Mouse (Mus musculus) heart, embryonic 13.5 days (tissue): ENCODE measurements around the gene Samd1. TPM values are rescaled to one million over a fixed set of nuclear protein-coding genes. Genes with fewer than 3 reads are reported as not detected.
A peak's percentile ranks its signal among the peaks of the same experiment; 100 is the strongest.

Source experiments
- ATAC-seq: fragments of 200-750 bp; cut with Nextera tagmentation; 2 replicates; pipeline ENCODE4 v1.8.0; 2017; ENCODE audit warnings: moderate TSS enrichment; ENCODE audit not compliant: insufficient number of reproducible peaks, low FRiP score, low TSS enrichment; ENCODE audit errors: extremely low read depth
- H3K27ac ChIP-seq: fragments of 300-500 bp; sonication (generic); replicated peaks from 2 replicates; pipeline ENCODE4 v1.5.1; 2015; ENCODE audit warnings: moderate library complexity, mild to moderate bottlenecking, inconsistent platforms
- H3K27me3 ChIP-seq: fragments of 300-500 bp; sonication (generic); replicated peaks from 2 replicates; pipeline ENCODE4 v1.6.1; 2015; ENCODE audit warnings: mild to moderate bottlenecking, inconsistent platforms
- H3K36me3 ChIP-seq: fragments of 300-500 bp; sonication (generic); 2 replicates; pipeline ENCODE4 v1.6.1; 2015; ENCODE audit warnings: mild to moderate bottlenecking, inconsistent platforms
- H3K4me1 ChIP-seq: fragments of 300-500 bp; sonication (generic); 2 replicates; pipeline ENCODE4 v1.6.1; 2015; ENCODE audit warnings: inconsistent platforms
- H3K4me2 ChIP-seq: fragments of 300-500 bp; sonication (generic); 2 replicates; pipeline ENCODE4 v1.6.1; 2015; ENCODE audit warnings: inconsistent platforms, mild to moderate bottlenecking, moderate library complexity
- H3K4me3 ChIP-seq: fragments of 300-500 bp; sonication (generic); 2 replicates; pipeline ENCODE4 v1.5.1; 2015; ENCODE audit warnings: moderate library complexity, mild to moderate bottlenecking, inconsistent platforms
- H3K9ac ChIP-seq: fragments of 300-500 bp; sonication (generic); 2 replicates; pipeline ENCODE4 v1.6.1; 2015; ENCODE audit warnings: inconsistent platforms, mild to moderate bottlenecking, moderate library complexity
- H3K9me3 ChIP-seq: fragments of 300-500 bp; sonication (generic); 2 replicates; pipeline ENCODE4 v1.6.1; 2016; ENCODE audit warnings: inconsistent platforms
- WGBS: fragments of 180-500 bp; shearing (Covaris S2); methylation state at CpG from one replicate; pipeline ENCODE4 v1.1.7; 2015; ENCODE audit warnings: mixed read lengths; 5-methylcytosine and 5-hydroxymethylcytosine counted together
- polyA plus RNA-seq: library from polyadenylated mRNA; unstranded; fragments of >200 nt; fragmentation: Nextera tagmentation; extraction: Ambion mirVana; gene quantifications from 2 replicates; pipeline ENCODE4 v1.2.1, GENCODE M21; 2015

Gene Samd1
- polyA plus RNA-seq = 4.8 and 5.7 TPM in 2 replicates

- H3K4me3 ChIP-seq = peak within 1 kb of the TSS; percentile 83
- under 1% methylated on average over 57 of the region's 112 CpGs for WGBS
- H3K4me1 ChIP-seq = peaks cover 28% of the 10 kb centered on the region
- peak within 1 kb of the TSS; percentile 97 for H3K27ac ChIP-seq
- peaks cover 63% of the 10 kb centered on the region for H3K36me3 ChIP-seq
- peaks cover 13% of the 10 kb centered on the region for H3K27me3 ChIP-seq
- peak within 1 kb of the TSS; percentile 91 for H3K4me2 ChIP-seq
- peak within 1 kb of the TSS; percentile 93 for H3K9ac ChIP-seq
- H3K9me3 ChIP-seq = no peaks in the 10 kb centered on the region
- ATAC-seq = no peak
Measured at GRCm38 (mm10) chr8:83997511-83998141, at the start of gene Samd1. Gene Samd1, plus strand, starts transcription at chr8:83997672.

GRCm38 (mm10) chr8:83954749-83955105, 42.7 kb upstream of the Samd1 start:
- WGBS = under 1% methylated on average over 14 of the region's 14 CpGs
- peak overlapping the region; percentile 81 for H3K9ac ChIP-seq
- no peaks in the 10 kb centered on the region for H3K9me3 ChIP-seq
- H3K36me3 ChIP-seq = 0 out of 2 replicates have a peak, but pooled peaks cover 2% of the 10 kb centered on the region
- peak overlapping the region; percentile 83 for H3K4me3 ChIP-seq
- no peaks in the 10 kb centered on the region for H3K27me3 ChIP-seq
- no peak for ATAC-seq
- peak overlapping the region; percentile 98 for H3K4me2 ChIP-seq
- no peak overlapping the region; the same call in 1 of the 2 replicates for H3K27ac ChIP-seq
- H3K4me1 ChIP-seq = peaks cover 23% of the 10 kb centered on the region

- H3K4me2 ChIP-seq = peak within 1 kb of the TSS; percentile 98
- H3K36me3 ChIP-seq = 0 out of 2 replicates have a peak, but pooled peaks cover 3% of the 10 kb centered on the region
- peaks cover 23% of the 10 kb centered on the region for H3K4me1 ChIP-seq
- WGBS = under 1% methylated on average over 75 of the region's 75 CpGs
- peak within 1 kb of the TSS; percentile 83 for H3K4me3 ChIP-seq
- H3K27ac ChIP-seq = peak within 1 kb of the TSS; percentile 13; the same call in 1 of the 2 replicates
- H3K9ac ChIP-seq = peak within 1 kb of the TSS; percentile 85
- H3K27me3 ChIP-seq = no peaks in the 10 kb centered on the region
- H3K9me3 ChIP-seq = no peaks in the 10 kb centered on the region
- ATAC-seq = peak; percentile 98
Measured at GRCm38 (mm10) chr8:83955106-83955957, 42.1 kb upstream of the Samd1 start, which contains the start of the genes Gm10644 and Asf1b. Gene Gm10644, minus strand, starts transcription at chr8:83955205. Gene Asf1b, plus strand, starts transcription at chr8:83955507.

- H3K27ac ChIP-seq = 0 out of 2 replicates have a peak overlapping the region, but pooled peaks have one; percentile 13
- no peaks in the 10 kb centered on the region for H3K9me3 ChIP-seq
- 5% methylated on average over 15 of the region's 15 CpGs for WGBS
- H3K27me3 ChIP-seq = no peaks in the 10 kb centered on the region
- peaks cover 23% of the 10 kb centered on the region for H3K4me1 ChIP-seq
- peak overlapping the region; percentile 83 for H3K4me3 ChIP-seq
- 0 out of 2 replicates have a peak, but pooled peaks cover 4% of the 10 kb centered on the region for H3K36me3 ChIP-seq
- no peak for ATAC-seq
- H3K4me2 ChIP-seq = peak overlapping the region; percentile 98
- peak overlapping the region; percentile 85 for H3K9ac ChIP-seq
Measured at GRCm38 (mm10) chr8:83955958-83956218, 41.6 kb upstream of the Samd1 start.

- Histone ChIP-seq H3K36me3 (0 out of 2 replicates have a peak, but pooled peaks cover 4% of the 10 kb centered on the region), H3K4me3 (peak overlapping the region; percentile 83), H3K4me1 (peaks cover 23% of the 10 kb centered on the region), H3K27ac (no peak overlapping the region), H3K27me3 (no peaks in the 10 kb centered on the region), H3K9me3 (no peaks in the 10 kb centered on the region), H3K4me2 (peak overlapping the region; percentile 98), H3K9ac (peak overlapping the region; percentile 85)
- ATAC-seq = no peak
- WGBS = 10% methylated on average over 1 of the region's 1 CpGs
Measured at GRCm38 (mm10) chr8:83956789-83957188, 40.7 kb upstream of the Samd1 start.

- Histone ChIP-seq H3K9me3 (no peaks in the 10 kb centered on the region), H3K27me3 (no peaks in the 10 kb centered on the region), H3K36me3 (peaks cover 45% of the 10 kb centered on the region), H3K27ac (peak overlapping the region; percentile 48), H3K9ac (no peak overlapping the region), H3K4me2 (no peak overlapping the region), H3K4me1 (peaks cover 15% of the 10 kb centered on the region), H3K4me3 (no peak overlapping the region)
- ATAC-seq = peak; percentile 25; the same call in 1 of the 2 replicates
- 75% methylated on average over 5 of the region's 5 CpGs for WGBS
Measured at GRCm38 (mm10) chr8:83964015-83964765, 33.3 kb upstream of the Samd1 start.

GRCm38 (mm10) chr8:83967701-83968100, 29.8 kb upstream of the Samd1 start:
- Histone ChIP-seq H3K4me1 (peaks cover 21% of the 10 kb centered on the region), H3K4me2 (no peak overlapping the region), H3K27ac (no peak overlapping the region), H3K9me3 (no peaks in the 10 kb centered on the region), H3K9ac (no peak overlapping the region), H3K27me3 (no peaks in the 10 kb centered on the region), H3K4me3 (no peak overlapping the region), H3K36me3 (peaks cover 52% of the 10 kb centered on the region)
- ATAC-seq = no peak
- WGBS = 89% methylated on average over 7 of the region's 7 CpGs

GRCm38 (mm10) chr8:83971121-83971520, 26.4 kb upstream of the Samd1 start:
- Histone ChIP-seq H3K9me3 (no peaks in the 10 kb centered on the region), H3K9ac (no peak overlapping the region), H3K4me2 (no peak overlapping the region), H3K27ac (no peak overlapping the region), H3K36me3 (peaks cover 37% of the 10 kb centered on the region), H3K27me3 (no peaks in the 10 kb centered on the region), H3K4me1 (peaks cover 25% of the 10 kb centered on the region), H3K4me3 (no peak overlapping the region)
- 83% methylated on average over 4 of the region's 4 CpGs for WGBS
- no peak for ATAC-seq

- H3K27ac ChIP-seq = peak overlapping the region; percentile 76
- peak overlapping the region; percentile 97 for H3K4me3 ChIP-seq
- H3K9me3 ChIP-seq = no peaks in the 10 kb centered on the region
- peak overlapping the region; percentile 89 for H3K9ac ChIP-seq
- peaks cover 31% of the 10 kb centered on the region for H3K4me1 ChIP-seq
- no peaks in the 10 kb centered on the region for H3K27me3 ChIP-seq
- H3K4me2 ChIP-seq = peak overlapping the region; percentile 79
- no peak for ATAC-seq
- 74% methylated on average over 6 of the region's 6 CpGs for WGBS
- H3K36me3 ChIP-seq = peaks cover 34% of the 10 kb centered on the region
Measured at GRCm38 (mm10) chr8:83971661-83972060, 25.8 kb upstream of the Samd1 start.

GRCm38 (mm10) chr8:83972150-83973120, 25.0 kb upstream of the Samd1 start, which contains the start of gene Prkaca:
Gene Prkaca, plus strand, starts transcription at chr8:83972993.
- Histone ChIP-seq H3K9me3 (no peaks in the 10 kb centered on the region), H3K27me3 (no peaks in the 10 kb centered on the region), H3K36me3 (peaks cover 27% of the 10 kb centered on the region), H3K27ac (peak within 1 kb of the TSS; percentile 76), H3K4me3 (peak within 1 kb of the TSS; percentile 97), H3K4me1 (peaks cover 39% of the 10 kb centered on the region), H3K4me2 (peak within 1 kb of the TSS; percentile 94), H3K9ac (peak within 1 kb of the TSS; percentile 98)
- under 1% methylated on average over 89 of the region's 94 CpGs for WGBS
- peak; percentile 99 for ATAC-seq
